Mouse (Mus musculus) heart, embryonic 16.5 days (tissue): ENCODE results near the gene Thada. TPM values are rescaled to one million over a fixed set of nuclear protein-coding genes. Genes with fewer than 3 reads are reported as not detected.

Source experiments
- ATAC-seq: fragments of 200-750 bp; cut with Nextera tagmentation; replicated peaks from 2 replicates; pipeline ENCODE4 v1.8.0; 2017; ENCODE audit warnings: moderate number of reproducible peaks; ENCODE audit not compliant: insufficient read depth, low FRiP score; ENCODE audit errors: extremely low read depth
- H3K27ac ChIP-seq: fragments of 300-500 bp; sonication (generic); 2 replicates; pipeline ENCODE4 v1.5.1; 2014; ENCODE audit warnings: mild to moderate bottlenecking, low read length, control low read depth, moderate library complexity
- H3K27me3 ChIP-seq: fragments of 300-500 bp; sonication (generic); 2 replicates; pipeline ENCODE4 v1.6.1; 2014; ENCODE audit warnings: low read length, mixed read lengths; ENCODE audit not compliant: control insufficient read depth, insufficient read depth
- H3K36me3 ChIP-seq: fragments of 300-500 bp; sonication (generic); 2 replicates; pipeline ENCODE4 v1.6.1; 2014; ENCODE audit not compliant: control insufficient read depth, insufficient read depth
- H3K4me1 ChIP-seq: fragments of 300-500 bp; sonication (generic); 2 replicates; pipeline ENCODE4 v1.6.1; 2014; ENCODE audit warnings: low read length, mixed read lengths; ENCODE audit not compliant: control insufficient read depth, insufficient read depth
- H3K4me2 ChIP-seq: fragments of 300-500 bp; sonication (generic); 2 replicates; pipeline ENCODE4 v1.6.1; 2014; ENCODE audit warnings: low read depth, mild to moderate bottlenecking, control low read depth, low read length
- H3K4me3 ChIP-seq: fragments of 300-500 bp; sonication (generic); 2 replicates; pipeline ENCODE4 v1.5.1; 2014; ENCODE audit warnings: mild to moderate bottlenecking, control low read depth, low read length
- H3K9ac ChIP-seq: fragments of 300-500 bp; sonication (generic); 2 replicates; pipeline ENCODE4 v1.6.1; 2014; ENCODE audit warnings: low read length, control low read depth
- H3K9me3 ChIP-seq: fragments of 300-500 bp; sonication (generic); replicated peaks from 2 replicates; pipeline ENCODE4 v1.6.1; 2016; ENCODE audit warnings: low read length; ENCODE audit not compliant: control insufficient read depth
- WGBS: fragments of 180-500 bp; shearing (Covaris S2); extraction: QIAGEN DNeasy Blood & Tissue Kit; methylation state at CpG from one replicate; pipeline ENCODE4 v1.1.7; 2014; 5-methylcytosine and 5-hydroxymethylcytosine counted together
- polyA plus RNA-seq: library from polyadenylated mRNA; unstranded; fragments of >200 nt; fragmentation: Nextera tagmentation; extraction: Ambion mirVana; gene quantifications from 2 replicates; pipeline ENCODE4 v1.2.1, GENCODE M21; 2015

Thada gene
- polyA plus RNA-seq, 1 experiment from 2014 or later = 4.8 TPM

DNA sequence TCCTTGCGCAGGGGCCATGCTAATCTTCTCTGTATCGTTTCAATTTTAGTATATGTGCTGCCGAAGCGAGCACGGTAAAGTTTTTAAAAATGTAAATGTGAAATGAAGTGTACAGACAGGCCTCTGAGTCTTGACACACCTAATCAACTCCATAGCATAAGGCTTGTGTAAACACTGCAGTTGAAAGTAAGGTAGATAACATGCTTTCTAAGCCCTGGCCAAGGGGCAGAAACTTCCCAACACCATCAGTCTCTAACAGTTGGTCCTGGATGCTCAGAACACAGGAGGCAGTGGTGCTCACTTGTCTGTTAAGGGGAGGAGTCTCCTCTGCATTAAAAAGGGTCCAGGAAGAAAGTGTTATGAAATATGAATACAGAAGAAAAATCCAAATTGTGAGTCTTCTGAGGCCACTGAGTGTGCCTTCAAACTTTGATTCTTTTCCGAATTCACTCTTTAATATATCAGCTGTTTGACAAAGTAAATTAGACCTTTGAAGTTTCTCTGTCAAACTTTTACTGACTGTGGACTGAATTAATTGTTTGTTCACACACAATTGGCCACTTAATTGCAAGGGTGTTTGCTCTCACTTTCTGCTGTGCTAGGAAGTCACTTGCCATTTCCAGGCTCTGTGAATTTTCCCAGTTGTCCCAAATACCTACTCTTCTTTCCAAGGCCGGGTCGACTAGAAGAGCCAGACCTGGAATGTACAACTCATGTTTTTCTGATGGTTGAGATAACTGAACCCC, 178.2 kb downstream of the Thada start:
- H3K27ac ChIP-seq = no peak overlapping the region
- H3K36me3 ChIP-seq = no peaks in the 10 kb centered on the region
- ATAC-seq = no peak
- 0 out of 2 replicates have a peak, but pooled peaks cover 4% of the 10 kb centered on the region for H3K9me3 ChIP-seq
- H3K4me3 ChIP-seq = no peak overlapping the region
- peaks cover 12% of the 10 kb centered on the region for H3K4me1 ChIP-seq
- WGBS = 80% methylated on average over 8 of the region's 8 CpGs
- no peaks in the 10 kb centered on the region for H3K27me3 ChIP-seq
- no peak overlapping the region for H3K9ac ChIP-seq
- H3K4me2 ChIP-seq = no peak overlapping the region

DNA sequence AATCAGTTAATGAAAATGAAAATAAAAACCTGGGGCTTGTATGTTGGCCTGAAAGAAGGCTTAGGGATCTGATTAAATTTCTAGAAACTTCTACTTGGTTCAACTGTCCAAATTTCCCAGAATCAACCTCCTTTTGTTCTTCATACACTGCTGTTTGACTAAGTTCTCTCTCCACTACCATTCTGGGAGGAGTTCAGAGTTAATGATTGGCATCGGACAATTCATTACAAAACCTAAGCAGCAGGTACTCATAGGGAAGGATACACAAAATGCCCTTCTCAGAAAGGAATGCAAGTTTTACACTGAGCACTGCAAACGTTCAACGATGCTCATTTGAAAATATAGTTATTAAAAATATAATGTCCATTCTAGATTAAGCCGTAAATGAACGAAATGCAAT, 179.5 kb downstream of the Thada start:
- Histone ChIP-seq H3K4me2 (no peak overlapping the region), H3K9ac (no peak overlapping the region), H3K4me1 (peaks cover 8% of the 10 kb centered on the region), H3K27ac (no peak overlapping the region), H3K36me3 (no peaks in the 10 kb centered on the region), H3K9me3 (0 out of 2 replicates have a peak, but pooled peaks cover 4% of the 10 kb centered on the region), H3K27me3 (no peaks in the 10 kb centered on the region), H3K4me3 (no peak overlapping the region)
- no peak for ATAC-seq
- 97% methylated on average over 5 of the region's 5 CpGs for WGBS

DNA sequence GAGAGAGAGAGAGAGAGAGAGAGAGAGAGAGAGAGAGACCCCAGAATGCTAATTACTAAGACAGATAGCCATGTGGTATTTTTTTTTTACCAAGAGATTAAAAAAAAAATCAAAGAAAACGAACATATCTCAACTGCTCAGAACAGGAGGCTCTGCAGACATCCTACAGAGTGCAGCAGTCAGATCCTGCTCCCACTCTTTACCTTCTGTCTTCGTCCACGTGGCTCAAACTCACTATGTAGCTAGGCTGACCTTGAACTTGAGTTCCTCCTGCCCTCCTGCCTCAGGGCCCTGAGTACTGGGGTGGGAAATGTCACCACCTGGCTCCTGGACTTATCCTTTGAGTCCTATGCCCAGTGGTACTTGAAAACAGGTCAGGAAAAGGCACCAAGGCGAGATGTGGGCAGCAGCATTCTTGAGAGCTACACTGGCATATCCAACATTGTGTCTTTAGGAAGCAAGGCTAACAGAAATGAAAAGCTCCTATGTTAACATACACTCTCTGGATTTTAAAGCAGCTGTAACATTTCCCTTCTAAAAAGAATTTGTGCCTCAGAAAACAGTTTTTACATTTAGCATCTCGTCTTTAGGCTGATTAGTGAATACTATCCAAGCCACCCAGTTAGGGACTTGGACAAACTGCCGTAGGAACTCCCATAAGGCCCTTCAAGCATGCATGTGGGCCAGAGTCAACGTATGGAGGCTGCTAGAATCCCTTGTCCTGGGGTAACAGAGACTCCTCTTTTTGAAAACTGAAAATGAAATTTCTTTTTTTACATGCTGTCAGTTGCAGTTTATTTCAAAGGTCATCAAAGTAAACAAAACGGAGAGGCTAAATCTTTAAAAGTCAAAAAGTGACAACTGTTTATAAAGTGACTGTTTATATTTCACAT, 183.4 kb downstream of the Thada start:
- peaks cover 6% of the 10 kb centered on the region for H3K4me1 ChIP-seq
- H3K27ac ChIP-seq = no peak overlapping the region
- no peak for ATAC-seq
- no peaks in the 10 kb centered on the region for H3K27me3 ChIP-seq
- 0 out of 2 replicates have a peak, but pooled peaks cover 4% of the 10 kb centered on the region for H3K9me3 ChIP-seq
- H3K4me2 ChIP-seq = no peak overlapping the region
- H3K4me3 ChIP-seq = no peak overlapping the region
- WGBS = 70% methylated on average over 8 of the region's 8 CpGs
- H3K36me3 ChIP-seq = no peaks in the 10 kb centered on the region
- H3K9ac ChIP-seq = no peak overlapping the region

DNA sequence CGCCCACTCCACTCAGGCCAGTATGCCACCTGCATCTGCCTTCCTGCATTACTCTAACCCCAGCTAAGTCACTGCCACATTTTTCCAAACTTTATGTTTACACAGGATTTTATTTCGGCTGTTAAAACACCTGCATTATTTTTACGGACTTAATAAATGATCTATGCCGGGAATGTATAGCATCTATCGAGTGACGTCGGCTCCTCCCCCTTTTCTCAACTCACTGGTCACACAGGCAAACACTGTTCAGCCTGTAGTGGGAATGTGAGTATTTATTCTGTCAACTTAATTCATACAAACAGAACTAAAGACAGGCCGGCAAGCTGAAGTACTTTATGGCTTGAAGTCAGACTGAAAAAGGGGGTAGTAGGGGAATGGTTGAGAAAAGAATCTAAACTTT, 187.0 kb downstream of the Thada start:
- ATAC-seq = no peak
- H3K27ac ChIP-seq = no peak overlapping the region
- peaks cover 25% of the 10 kb centered on the region for H3K4me1 ChIP-seq
- H3K9me3 ChIP-seq = no peaks in the 10 kb centered on the region
- 80% methylated on average over 8 of the region's 8 CpGs for WGBS
- no peak overlapping the region for H3K4me2 ChIP-seq
- no peak overlapping the region for H3K9ac ChIP-seq
- no peaks in the 10 kb centered on the region for H3K27me3 ChIP-seq
- no peak overlapping the region for H3K4me3 ChIP-seq
- H3K36me3 ChIP-seq = no peaks in the 10 kb centered on the region

DNA sequence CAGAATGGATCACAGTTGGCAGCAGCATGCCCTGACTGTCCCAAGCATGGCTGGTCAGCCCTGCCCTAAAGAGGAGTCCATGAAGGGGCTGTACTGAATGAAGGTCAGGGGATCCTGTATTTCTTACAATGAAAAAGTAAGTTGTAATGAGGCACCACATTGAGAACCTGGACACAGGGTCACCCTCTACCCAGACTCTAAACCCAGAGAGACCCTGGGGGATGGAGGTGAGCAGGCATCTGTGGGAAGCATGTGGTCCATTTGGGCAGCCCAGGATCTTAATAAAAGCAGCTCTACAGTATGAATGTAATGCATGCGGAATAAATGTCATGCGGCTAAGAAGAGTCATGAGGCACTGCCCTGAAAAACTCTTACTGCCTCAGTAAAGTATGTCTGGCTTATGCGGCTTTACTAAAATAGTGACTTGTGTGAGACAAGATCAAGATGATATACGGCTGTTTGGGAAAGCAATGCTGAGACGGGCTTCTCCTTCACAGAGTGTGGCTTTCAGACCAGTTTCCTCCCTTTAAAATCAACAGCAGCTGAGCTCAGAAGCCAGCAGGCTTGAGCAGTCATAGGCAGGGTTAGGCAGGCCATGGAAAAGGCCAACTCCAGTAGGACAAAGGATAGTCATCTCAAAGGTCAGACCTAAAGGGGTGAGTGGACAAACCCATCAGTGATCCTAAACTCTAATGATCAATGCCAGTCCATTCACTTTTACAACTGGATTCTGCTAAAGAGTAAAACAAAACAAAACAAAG, 187.6 kb downstream of the Thada start:
- WGBS = 68% methylated on average over 5 of the region's 5 CpGs
- no peak for ATAC-seq

DNA sequence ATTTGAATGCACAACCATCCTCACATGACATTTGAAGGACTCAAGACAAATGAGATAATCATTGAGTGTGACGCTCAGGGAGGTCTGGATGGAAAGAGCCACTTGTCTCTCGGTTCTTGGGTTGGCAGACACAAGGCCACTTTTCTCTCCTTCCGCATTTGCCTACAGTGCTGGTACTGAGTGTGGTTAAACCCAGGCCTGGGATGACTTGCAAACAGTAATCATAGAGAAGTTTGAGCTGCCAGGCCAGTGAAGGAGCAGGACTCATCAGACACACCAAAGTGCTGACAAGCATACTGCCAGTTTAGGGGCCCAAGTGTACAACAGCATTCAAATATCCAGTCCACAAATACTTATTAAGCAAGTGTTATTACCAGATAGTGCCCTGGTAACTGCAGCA, 191.0 kb downstream of the Thada start:
- 41% methylated on average over 3 of the region's 3 CpGs for WGBS
- Histone ChIP-seq H3K27ac (peak overlapping the region; percentile 89), H3K9ac (no peak overlapping the region), H3K9me3 (no peaks in the 10 kb centered on the region), H3K4me2 (no peak overlapping the region), H3K36me3 (no peaks in the 10 kb centered on the region), H3K27me3 (no peaks in the 10 kb centered on the region), H3K4me3 (no peak overlapping the region), H3K4me1 (peaks cover 43% of the 10 kb centered on the region)
- ATAC-seq = no peak

More for the DNA sequence above, 187.6 kb downstream of the Thada start:
- peaks cover 31% of the 10 kb centered on the region for H3K4me1 ChIP-seq
- H3K4me3 ChIP-seq = no peak overlapping the region
- H3K36me3 ChIP-seq = no peaks in the 10 kb centered on the region
- no peaks in the 10 kb centered on the region for H3K27me3 ChIP-seq
- H3K9me3 ChIP-seq = no peaks in the 10 kb centered on the region
- H3K4me2 ChIP-seq = no peak overlapping the region
- H3K9ac ChIP-seq = no peak overlapping the region
- H3K27ac ChIP-seq = no peak overlapping the region

DNA sequence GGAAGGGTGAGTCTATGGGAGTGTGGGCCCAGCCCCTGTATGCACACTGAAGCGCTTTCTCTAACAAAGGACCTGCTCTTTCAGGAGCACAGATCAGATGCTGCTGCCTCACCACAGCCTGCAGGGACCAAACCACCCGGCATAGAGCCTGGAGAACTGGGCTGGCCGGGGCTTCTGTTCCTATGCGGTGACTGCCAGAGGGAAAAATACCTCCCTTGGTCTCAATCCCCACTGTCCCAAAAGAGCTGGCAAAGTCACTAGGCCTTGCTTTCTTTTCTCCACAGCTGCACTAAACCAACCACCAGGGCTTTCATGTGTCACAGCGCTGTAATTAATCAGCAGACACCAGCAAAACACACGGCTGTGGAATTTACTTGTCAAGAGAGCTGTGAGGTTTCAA, 191.8 kb downstream of the Thada start:
- Histone ChIP-seq H3K27me3 (no peaks in the 10 kb centered on the region), H3K36me3 (no peaks in the 10 kb centered on the region), H3K4me3 (no peak overlapping the region), H3K4me2 (no peak overlapping the region), H3K9ac (peak overlapping the region; percentile 37; the same call in 1 of the 2 replicates), H3K9me3 (no peaks in the 10 kb centered on the region), H3K4me1 (peaks cover 43% of the 10 kb centered on the region), H3K27ac (peak overlapping the region; percentile 89)
- peak; percentile 33; the same call in 1 of the 2 replicates for ATAC-seq
- WGBS = 41% methylated on average over 6 of the region's 6 CpGs

DNA sequence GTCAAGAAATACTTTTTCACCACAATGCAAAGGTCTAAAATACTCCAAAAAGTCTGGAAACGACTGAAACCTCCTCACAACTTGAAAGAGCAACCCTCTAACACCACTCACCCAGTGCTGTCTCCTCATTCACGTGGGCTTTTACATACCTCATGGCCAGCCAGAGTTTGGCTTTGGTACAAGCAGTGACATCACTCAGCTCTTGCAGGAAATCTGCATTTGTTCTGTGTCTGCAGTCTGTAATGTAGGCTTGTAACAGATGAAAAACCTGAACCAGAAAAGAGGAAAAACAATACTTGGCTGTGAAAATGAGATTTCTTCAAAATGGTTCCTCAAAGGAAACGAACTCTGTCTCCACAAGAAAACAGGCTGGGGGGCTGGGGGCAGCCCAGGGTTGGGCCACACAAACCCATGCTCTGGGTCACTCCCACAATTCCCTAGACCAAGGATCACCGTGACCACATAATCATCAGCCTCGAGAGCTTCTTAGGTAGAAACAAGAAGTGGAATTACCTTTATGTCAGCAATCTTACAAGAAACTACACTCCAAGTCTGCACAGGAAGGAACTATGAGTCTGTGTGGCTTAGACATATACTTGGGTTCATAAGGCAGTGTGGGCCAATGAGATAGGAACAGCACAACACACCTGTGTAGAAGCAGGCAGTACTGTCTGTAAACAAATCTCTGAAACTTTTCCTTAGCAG, 193.3 kb downstream of the Thada start:
- WGBS = 27% methylated on average over 5 of the region's 5 CpGs
- H3K4me3 ChIP-seq = no peak overlapping the region
- no peaks in the 10 kb centered on the region for H3K36me3 ChIP-seq
- no peaks in the 10 kb centered on the region for H3K27me3 ChIP-seq
- peak overlapping the region; percentile 44 for H3K9ac ChIP-seq
- ATAC-seq = peak; percentile 80
- H3K4me1 ChIP-seq = peaks cover 46% of the 10 kb centered on the region
- no peaks in the 10 kb centered on the region for H3K9me3 ChIP-seq
- no peak overlapping the region for H3K4me2 ChIP-seq
- peak overlapping the region; percentile 89 for H3K27ac ChIP-seq
